Mouse (Mus musculus): ENCODE measurements around the gene Ybx1. TPM values are rescaled to one million over a fixed set of nuclear protein-coding genes. Genes with fewer than 3 reads are reported as not detected.

Gene Ybx1
- total RNA-seq, 2 experiments from 2014 or later = 1,470 to 1,599 TPM

- ATAC-seq (replicated peaks; ENCODE audit: poor library complexity) = peak; percentile 20; the same call in 1 of the 2 replicates
These were observed 19.2 kb downstream of the Ybx1 start for GRCm38 (mm10) chr4:119275226-119275625.

- ATAC-seq (replicated peaks; ENCODE audit: poor library complexity) = peak; percentile 33
These were observed 19.8 kb downstream of the Ybx1 start for GRCm38 (mm10) chr4:119274627-119275026.

DNA sequence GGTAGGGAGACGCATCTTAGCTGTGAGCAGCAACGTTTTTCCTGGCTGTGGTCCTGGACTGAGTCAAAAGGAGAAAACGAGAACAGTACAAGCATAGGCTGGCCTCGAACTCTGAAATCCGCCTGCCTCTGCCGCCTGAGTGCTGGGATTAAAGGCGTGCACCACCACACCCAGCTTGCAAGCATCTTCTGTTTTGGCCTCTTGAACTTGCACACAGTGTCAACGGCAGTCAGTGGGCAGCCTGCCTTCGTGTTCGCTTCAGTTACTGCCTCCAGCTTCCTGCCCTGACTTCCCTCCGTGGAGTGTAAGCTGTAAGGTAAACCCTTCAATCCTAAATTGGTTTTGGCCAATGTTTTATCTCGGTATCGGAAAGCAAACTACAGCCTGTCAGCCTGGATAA, 27.8 kb downstream of the Ybx1 start:
- no peak for ATAC-seq (replicated peaks; ENCODE audit: poor library complexity)

- no peak for ATAC-seq (replicated peaks; ENCODE audit: poor library complexity)
These were observed 30.9 kb downstream of the Ybx1 start for GRCm38 (mm10) chr4:119263459-119263858.

DNA sequence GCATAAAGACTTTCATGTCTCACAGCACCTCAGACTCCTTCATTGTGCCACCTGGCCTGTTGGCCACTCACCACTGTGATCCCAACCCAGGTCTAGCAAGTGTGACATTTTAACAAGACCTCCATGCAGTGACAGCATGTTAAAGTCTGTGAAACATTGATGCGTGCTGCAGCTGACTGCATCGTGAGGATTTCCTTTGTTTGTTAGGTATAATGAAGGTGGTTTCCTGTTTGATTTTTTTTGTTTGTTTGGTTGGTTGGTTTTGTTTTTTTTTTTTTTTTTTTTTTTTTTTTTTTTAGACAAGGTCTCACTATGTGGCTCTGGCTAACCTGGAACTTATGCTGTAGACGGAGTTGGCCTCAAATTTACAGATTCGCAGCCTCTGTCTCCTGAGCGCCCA, 31.9 kb downstream of the Ybx1 start:
- ATAC-seq (replicated peaks; ENCODE audit: poor library complexity) = no peak

- no peak for ATAC-seq (replicated peaks; ENCODE audit: poor library complexity)
These were observed 33.2 kb downstream of the Ybx1 start for GRCm38 (mm10) chr4:119261087-119261713.

- ATAC-seq (replicated peaks; ENCODE audit: poor library complexity) = no peak
These were observed 34.8 kb downstream of the Ybx1 start for GRCm38 (mm10) chr4:119259344-119260254.

DNA sequence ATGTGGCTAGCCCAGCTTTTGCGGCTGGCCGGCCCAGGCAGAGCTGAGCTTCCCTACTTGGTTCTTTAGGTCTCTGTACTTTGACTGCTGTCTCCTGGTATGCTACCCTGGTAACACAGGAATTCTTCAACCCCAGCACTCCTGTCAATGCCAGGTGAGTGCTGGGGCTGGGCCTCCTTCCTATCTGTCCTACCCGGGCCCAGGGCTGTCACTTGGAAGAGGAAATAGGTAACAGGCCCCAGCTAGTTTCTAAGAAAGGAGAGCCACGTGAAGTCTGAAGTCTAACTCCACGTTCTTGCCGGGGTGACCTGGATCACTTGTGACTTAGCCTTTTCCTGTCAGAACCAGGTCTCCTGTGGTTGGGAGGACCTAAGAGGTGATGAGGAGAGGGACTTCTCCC, 37.3 kb downstream of the Ybx1 start:
- no peak for ATAC-seq (replicated peaks; ENCODE audit: poor library complexity)

GRCm38 (mm10) chr4:119255351-119255750, 39.1 kb downstream of the Ybx1 start, which contains the start of gene Cldn19:
Cldn19 (plus strand) TSS chr4:119255414.
- ATAC-seq (replicated peaks; ENCODE audit: poor library complexity) = no peak

- ATAC-seq (replicated peaks; ENCODE audit: poor library complexity) = no peak
These were observed 40.3 kb downstream of the Ybx1 start for GRCm38 (mm10) chr4:119254012-119254618.

GRCm38 (mm10) chr4:119252025-119252808, 42.2 kb downstream of the Ybx1 start:
- ATAC-seq (replicated peaks; ENCODE audit: poor library complexity) = no peak

DNA sequence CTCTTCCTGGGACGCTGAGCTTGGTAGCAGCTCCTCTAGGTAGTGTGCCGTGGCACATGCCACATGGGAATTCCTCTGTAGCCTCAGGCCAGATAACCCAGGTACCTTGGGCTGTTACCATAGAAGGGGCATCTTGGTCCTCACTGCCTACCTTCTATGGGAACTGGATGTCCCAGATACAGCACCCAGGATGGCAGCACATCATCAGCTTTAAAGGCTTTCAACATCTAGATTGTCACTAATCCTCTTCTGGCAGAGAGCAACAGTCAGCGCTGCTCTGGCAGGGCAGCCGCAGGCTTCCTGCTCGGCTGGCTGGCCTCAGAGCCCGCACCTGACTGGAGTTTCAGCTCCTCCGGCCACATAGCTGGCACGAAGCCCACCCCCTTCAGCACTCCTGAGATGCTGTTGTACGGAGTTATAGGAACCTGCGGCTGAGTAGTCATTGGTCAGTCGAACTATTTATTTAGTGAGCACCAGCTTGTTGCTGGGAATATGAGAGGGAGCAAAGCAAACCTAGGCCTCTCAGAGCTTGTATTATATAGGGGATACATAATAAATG, 45.9 kb downstream of the Ybx1 start:
- no peak for ATAC-seq (replicated peaks; ENCODE audit: poor library complexity)

DNA sequence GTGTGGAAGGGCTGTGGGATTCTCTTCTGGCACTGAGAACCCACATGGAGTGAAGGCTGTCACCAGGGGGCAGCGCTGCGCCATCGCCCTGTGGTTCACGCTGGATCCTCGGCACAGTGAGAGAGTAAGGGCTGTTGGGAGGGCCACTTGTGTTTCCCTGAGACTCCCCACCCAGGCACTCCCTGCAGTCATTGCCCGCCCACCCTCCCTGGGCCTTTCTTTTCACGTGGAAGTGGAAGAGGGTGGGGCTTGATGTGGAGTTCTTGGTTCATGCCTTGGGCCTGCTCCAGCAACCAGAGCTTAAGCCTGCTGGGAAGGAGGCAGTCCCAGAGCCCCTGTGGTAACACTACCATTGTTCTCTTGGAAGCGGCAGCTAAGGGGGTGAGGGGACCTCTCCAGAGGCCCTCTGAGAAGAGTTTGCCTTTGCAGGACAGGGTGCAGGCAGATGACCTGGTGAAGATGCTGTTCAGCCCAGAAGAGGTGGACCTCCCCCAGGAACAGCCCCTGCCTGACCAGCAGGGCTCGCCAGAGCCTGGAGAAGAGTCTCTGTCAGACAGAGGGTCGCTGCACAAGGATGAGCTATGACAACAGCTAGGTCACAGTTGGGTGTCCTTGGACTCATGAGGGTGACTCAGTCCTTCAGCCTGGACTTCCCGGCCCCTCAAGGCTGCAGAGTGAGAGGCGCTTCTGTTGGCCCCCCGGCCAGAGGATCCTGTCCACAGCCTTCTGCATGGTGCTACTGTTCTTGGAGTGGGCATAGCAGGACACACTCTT, 46.8 kb downstream of the Ybx1 start:
- peak; percentile 97 for ATAC-seq (replicated peaks; ENCODE audit: poor library complexity)

GRCm38 (mm10) chr4:119246688-119247225, 47.6 kb downstream of the Ybx1 start:
- no peak for ATAC-seq (replicated peaks; ENCODE audit: poor library complexity)

DNA sequence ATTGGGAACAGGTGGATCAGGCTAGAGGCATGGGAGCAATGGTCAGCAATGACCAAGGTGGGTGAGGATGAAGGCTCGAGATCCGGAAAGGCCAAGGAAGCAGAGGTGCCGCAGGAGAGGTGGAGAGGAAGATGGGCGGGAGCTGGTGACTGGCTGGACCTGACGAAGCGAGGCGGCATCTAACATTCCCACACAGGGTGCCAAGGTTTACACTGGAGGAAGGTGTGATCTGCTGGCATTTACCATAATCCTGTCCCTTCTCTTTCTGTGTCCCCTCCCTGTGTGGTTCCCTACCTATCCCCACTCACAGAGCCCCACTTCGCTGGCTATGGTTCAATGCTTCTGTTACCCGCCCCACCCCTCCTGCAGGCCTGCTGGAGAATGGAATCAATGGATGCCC, 48.4 kb downstream of the Ybx1 start:
- ATAC-seq (replicated peaks; ENCODE audit: poor library complexity) = no peak

DNA sequence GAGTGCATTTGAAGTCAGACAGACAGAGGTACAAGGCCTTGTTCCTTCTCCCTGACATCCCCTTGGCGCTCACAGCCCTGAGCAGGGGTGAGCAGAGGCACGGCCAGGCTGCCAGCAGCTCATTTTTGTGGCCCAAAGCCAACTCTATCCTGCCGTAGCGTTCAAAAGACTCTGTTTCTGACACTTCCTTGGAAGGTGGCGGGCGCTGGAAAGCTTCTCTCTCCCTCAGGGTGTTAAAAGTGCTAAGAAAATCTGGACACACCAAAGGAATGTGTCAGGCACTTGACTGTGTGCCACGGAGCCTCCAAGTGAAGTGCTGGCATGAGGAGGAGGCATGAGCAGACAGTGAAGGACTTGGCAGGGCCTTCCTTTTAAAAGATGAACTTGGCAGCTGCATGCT, 48.8 kb downstream of the Ybx1 start:
- ATAC-seq (replicated peaks; ENCODE audit: poor library complexity) = no peak

DNA sequence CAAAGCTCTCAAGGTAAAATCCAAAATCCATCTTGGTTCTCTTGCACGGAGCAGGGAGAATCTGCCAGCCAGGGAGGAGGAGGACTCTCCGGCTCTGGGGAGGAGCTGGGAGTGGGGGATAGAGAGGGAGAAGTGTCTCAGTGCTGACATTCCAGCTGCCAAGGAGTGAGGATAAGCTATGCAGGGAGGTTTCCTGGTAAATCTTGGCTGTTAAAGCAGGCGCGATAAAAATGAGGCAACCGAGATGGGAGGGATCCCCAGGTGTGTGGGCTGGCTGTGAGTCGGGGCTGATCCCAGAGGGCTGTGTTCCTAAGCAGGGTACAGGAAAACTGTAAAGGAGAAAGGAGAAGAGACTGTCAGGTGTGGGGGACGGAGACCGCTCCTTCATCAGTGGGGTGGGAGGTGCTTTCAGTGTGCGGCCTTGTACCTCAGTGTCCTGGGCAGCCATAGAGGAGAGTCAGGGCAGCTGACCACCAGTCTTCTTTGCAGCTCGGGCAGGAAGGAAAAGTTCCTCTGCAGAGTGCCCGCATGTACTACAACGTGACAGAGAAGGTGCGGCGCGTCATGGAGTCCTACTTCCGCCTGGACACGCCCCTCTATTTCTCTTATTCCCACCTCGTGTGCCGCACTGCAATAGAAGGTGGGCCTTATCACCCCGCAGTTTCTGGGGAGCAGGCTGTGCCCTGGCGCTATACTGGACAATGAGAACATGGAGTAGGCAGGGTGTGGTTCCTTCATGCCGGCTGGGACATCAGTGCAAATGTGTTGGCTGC, 49.8 kb downstream of the Ybx1 start:
- ATAC-seq (replicated peaks; ENCODE audit: poor library complexity) = no peak

DNA sequence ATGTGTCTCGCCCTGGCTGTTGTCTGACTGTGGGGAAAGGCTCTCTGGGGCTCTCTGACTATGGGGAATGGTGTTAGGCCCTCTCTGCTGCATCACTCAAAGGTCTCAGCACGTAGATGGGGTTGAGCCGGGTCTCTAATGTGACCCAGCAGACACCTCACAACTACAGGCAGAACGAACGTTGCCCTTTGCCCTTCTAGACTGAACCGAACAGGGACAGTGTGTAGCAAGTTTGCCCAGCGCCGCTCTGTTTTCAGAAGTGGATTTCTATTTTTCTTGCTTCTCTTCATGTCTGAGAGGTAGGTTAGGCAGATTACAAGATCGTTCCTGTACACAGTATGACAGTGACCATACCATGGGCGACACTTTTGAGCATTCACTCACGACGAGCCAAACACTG, 51.8 kb downstream of the Ybx1 start:
- ATAC-seq (replicated peaks; ENCODE audit: poor library complexity) = no peak

GRCm38 (mm10) chr4:119241664-119242063, 52.7 kb downstream of the Ybx1 start:
- ATAC-seq (replicated peaks; ENCODE audit: poor library complexity) = peak; percentile 48

Data from megakaryocyte progenitor cell, adult 5-6 weeks (primary cell).